Mouse (Mus musculus) right cerebral cortex, adult 2 months (tissue): ENCODE measurements around the gene Mymx.
"Not testable (repeated sequence)": the region's sequence is repeated elsewhere in the genome, so short reads cannot be mapped to it uniquely, and the experiment has no call there.

Experiments used
- DNase-seq, 2 experiments: peaks; one replicate each; pipeline ENCODE4 v3.0.0; 2021 to 2022; ENCODE audit warnings: low spot score in 2 of 2

Gene Mymx

GRCm38 (mm10) chr17:45601877-45602304, at the start of gene Mymx:
Gene Mymx, minus strand, starts transcription at chr17:45602102.
- DNase-seq: no peak

GRCm38 (mm10) chr17:45644185-45644584, 42.3 kb upstream of the Mymx start:
- DNase-seq: no peak

- peak; percentile 64 to 79 for DNase-seq
These were observed 40.8 kb upstream of the Mymx start for GRCm38 (mm10) chr17:45642701-45643100.

- DNase-seq: no peak
These were observed 40.1 kb upstream of the Mymx start for GRCm38 (mm10) chr17:45641981-45642380.

GRCm38 (mm10) chr17:45638596-45639295, 36.8 kb upstream of the Mymx start:
- no peak for DNase-seq

- no peak for DNase-seq
These were observed 32.1 kb upstream of the Mymx start for GRCm38 (mm10) chr17:45634033-45634432.

- DNase-seq: no peak
These were observed 30.0 kb upstream of the Mymx start for GRCm38 (mm10) chr17:45631940-45632339.

GRCm38 (mm10) chr17:45630992-45631391, 29.1 kb upstream of the Mymx start:
- DNase-seq: no peak

GRCm38 (mm10) chr17:45629861-45630694, 28.2 kb upstream of the Mymx start:
- DNase-seq: peak; percentile 65 to 69

GRCm38 (mm10) chr17:45628885-45629855, 27.3 kb upstream of the Mymx start:
- DNase-seq: no peak

GRCm38 (mm10) chr17:45628160-45628559, 26.3 kb upstream of the Mymx start:
- DNase-seq: no peak

- peak; percentile 76 to 78 for DNase-seq
These were observed 24.8 kb upstream of the Mymx start for GRCm38 (mm10) chr17:45626577-45627134.

- not testable (repeated sequence) for DNase-seq
These were observed 21.5 kb upstream of the Mymx start for GRCm38 (mm10) chr17:45623425-45623824.

- DNase-seq: no peak
These were observed 17.7 kb upstream of the Mymx start for GRCm38 (mm10) chr17:45619386-45620256.

GRCm38 (mm10) chr17:45618941-45619385, 17.1 kb upstream of the Mymx start:
- DNase-seq: no peak

GRCm38 (mm10) chr17:45617655-45618054, 15.8 kb upstream of the Mymx start:
- DNase-seq: no peak

GRCm38 (mm10) chr17:45616679-45617078, 14.8 kb upstream of the Mymx start:
- DNase-seq: no peak

GRCm38 (mm10) chr17:45616046-45616650, 14.2 kb upstream of the Mymx start:
- DNase-seq: no peak

GRCm38 (mm10) chr17:45612921-45613320, 11.0 kb upstream of the Mymx start:
- DNase-seq: no peak

- no peak for DNase-seq
These were observed 10.1 kb upstream of the Mymx start for GRCm38 (mm10) chr17:45612008-45612407.
